Mouse (Mus musculus) left cerebral cortex, adult 18-20 months (tissue): Measurements from ENCODE around the gene Atp8a2. TPM values are rescaled to one million over a fixed set of nuclear protein-coding genes. Genes with fewer than 3 reads are reported as not detected.
A peak's percentile ranks its signal among the peaks of the same experiment; 100 is the strongest.

ENCODE experiments used
- DNase-seq, 2 experiments: peaks; one replicate each; pipeline ENCODE4 v3.0.0; 2021 to 2022; ENCODE audit warnings: low spot score in 2 of 2, mixed read lengths in 1 of 2
- total RNA-seq, 2 experiments: library from RNA; stranded (reverse); gene quantifications; 2 replicates each; pipeline ENCODE4 v1.2.3; 2021

The Atp8a2 gene
- total RNA-seq, 2 experiments from 2014 or later = 63.7 to 65.5 TPM

- no peak for DNase-seq
Observed at GRCm38 (mm10) chr14:60163367-60163766, 33.6 kb downstream of the Atp8a2 start.

DNA sequence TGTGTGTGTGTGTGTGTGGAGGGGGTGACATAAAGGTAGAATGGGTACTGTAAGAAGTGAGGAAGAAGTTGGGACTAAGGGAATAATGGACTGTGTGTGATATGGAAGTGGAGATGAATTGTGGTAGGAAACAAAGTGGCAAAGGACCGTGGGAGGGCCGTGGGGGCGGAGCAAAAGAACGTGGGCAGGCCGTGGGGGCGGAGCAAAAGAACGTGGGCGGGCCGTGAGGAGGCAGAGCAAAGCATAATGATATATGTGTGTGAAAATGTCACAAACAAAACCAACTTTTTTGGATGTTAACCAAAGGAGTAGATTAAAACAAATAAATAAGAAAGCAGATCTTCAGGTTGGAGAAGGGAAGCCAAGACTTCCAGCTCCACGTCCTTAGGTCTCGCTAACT, 44.6 kb downstream of the Atp8a2 start:
- DNase-seq = no peak

DNA sequence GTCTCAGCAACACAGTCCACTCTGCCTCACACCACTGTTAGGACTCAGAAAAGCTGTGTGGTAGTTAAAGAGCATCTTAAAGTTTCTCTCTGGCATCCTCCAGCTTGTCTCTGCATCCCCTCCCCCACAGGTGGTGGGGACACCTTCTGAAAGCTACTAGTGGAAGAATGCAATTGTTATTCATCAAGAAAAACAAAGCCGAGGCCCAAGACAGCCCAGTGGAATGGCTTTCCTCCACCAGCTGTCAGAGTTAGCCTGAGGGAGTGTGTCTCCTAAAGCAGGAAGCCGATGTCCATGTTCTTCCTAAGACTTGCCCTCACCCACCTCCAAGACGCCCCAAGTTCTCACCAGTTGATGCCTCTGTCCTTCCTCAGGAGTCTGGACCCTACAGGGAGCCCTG, 48.1 kb downstream of the Atp8a2 start:
- no peak for DNase-seq

GRCm38 (mm10) chr14:60143234-60143633, 53.7 kb downstream of the Atp8a2 start:
- no peak for DNase-seq

DNA sequence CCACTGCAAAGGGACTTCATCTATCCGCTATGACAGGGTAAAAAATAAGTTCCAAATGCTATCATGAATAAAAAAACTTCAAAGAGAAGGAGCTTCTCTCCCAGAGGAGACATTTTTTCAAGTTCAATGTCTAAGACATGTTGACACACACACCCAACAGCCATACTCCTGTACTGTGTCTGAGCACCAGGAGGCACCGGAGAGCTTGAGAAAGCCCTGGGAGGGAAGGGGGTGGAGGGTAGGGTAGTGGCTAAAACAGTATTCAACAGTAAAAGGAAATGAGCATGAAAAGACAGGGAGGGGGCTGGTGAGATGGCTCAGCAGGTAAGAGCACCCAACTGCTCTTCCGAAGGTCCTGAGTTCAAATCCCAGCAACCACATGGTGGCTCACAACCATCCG, 58.6 kb downstream of the Atp8a2 start:
- no peak for DNase-seq

GRCm38 (mm10) chr14:60137812-60138211, 59.2 kb downstream of the Atp8a2 start:
- DNase-seq = no peak

DNA sequence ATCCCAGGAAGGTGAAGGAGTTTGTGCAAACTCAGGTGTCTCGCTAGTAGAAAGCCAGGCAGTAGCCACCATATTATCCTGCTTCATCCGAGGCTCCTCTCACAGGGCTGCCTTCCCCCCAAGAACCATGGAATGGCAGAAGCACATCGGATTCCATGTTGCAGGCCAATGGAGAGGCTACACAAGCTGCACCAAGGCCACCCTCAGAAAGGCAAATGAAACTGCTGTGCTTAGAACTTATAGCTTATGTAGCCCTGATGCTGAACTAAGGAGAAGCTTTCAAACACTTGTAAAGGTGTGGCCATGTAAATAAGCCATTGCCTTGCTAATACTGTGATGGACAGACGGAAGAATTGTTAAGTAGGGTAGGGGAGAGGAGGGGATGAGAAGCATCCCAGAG, 61.2 kb downstream of the Atp8a2 start:
- no peak for DNase-seq

DNA sequence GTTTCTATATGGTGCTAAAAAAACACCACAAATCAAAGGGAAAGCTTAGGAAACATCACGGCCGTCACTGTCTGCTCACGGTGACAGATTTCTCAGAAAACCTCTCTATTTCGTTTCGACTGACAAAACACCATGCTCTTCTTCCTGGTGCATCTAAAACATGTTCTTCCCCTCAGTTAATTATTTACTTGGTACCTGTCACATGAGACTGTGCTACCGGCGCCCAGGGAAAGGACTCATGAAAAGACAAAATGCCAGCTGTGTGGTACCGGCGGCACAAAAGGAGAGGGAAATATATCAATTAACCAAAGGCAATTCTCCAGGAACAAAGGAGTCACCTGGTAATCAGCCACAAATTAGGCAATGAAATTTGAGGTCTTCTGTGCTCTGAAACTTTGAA, 62.3 kb downstream of the Atp8a2 start:
- no peak for DNase-seq

GRCm38 (mm10) chr14:60131196-60131876, 65.6 kb downstream of the Atp8a2 start:
- DNase-seq = no peak

- DNase-seq = no peak
Observed at GRCm38 (mm10) chr14:60129564-60129963, 67.4 kb downstream of the Atp8a2 start.

DNA sequence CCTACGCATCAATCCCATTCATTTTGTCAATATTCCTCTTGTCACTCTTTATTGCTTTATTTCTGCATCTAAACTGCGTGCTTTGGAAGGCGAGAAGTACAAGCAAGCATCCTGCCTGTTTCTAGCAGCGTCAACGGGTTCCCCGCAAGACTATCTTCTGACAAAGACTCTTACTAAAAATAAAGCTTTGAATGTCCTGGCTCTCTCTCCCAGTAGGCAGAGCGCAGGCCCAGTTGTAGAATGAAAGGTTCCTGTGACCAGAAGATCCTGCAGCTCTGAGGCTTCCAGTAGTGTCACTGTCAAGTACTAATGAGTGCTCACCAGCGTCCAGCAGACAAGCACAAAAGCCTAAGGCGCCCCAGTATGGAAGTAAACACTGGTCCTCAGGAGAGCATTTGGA, 71.8 kb downstream of the Atp8a2 start:
- DNase-seq = no peak

GRCm38 (mm10) chr14:60121572-60121971, 75.4 kb downstream of the Atp8a2 start:
- DNase-seq = no peak

DNA sequence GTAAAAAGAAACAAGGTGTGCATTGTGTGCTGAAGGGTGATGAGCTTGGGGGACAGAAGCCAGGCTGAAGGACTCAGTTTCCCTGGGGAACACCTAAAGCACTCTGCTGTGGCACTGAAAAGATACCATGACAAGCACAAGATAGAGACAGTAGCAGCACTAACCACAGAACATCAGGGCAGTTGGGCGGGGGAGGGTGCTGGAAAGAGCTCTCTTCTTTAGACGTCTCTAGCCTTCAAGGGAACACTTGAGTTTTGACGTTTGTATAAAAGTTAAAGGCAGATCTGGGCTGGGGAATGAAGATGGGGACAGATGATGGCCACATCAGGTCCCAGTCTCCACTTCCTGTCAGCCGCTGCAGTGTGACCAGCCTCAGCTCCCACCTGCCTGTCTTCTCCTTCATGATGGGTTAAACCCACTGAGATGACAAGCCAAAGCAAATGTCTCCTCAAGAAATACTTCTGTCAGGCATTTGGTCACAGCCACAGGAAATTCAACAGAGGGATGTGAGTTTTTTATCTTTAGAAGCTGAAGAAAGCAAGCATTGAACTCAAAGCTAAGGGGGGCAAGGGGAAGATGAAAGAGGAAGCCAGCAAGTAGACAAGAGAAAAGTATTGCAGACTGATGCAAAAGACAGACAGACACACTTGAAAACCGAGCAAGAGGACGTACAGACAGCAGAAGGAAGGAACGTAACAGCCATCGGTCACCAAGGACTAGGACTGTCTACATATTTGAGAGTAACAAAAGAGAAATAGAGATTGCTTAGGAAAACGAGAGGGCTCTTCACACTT, 79.0 kb downstream of the Atp8a2 start:
- DNase-seq = no peak

- peak; percentile 31 to 35 for DNase-seq
Observed at GRCm38 (mm10) chr14:60086808-60087725, 109.9 kb downstream of the Atp8a2 start.

- DNase-seq = no peak
Observed at GRCm38 (mm10) chr14:60086254-60086807, 110.6 kb downstream of the Atp8a2 start.

- no peak for DNase-seq
Observed at GRCm38 (mm10) chr14:60082771-60083170, 114.2 kb downstream of the Atp8a2 start.

- no peak for DNase-seq
Observed at GRCm38 (mm10) chr14:60072496-60072895, 124.5 kb downstream of the Atp8a2 start.

GRCm38 (mm10) chr14:60065186-60065585, 131.8 kb downstream of the Atp8a2 start:
- DNase-seq = no peak

- DNase-seq = no peak
Observed at GRCm38 (mm10) chr14:60061023-60061422, 136.0 kb downstream of the Atp8a2 start.

DNA sequence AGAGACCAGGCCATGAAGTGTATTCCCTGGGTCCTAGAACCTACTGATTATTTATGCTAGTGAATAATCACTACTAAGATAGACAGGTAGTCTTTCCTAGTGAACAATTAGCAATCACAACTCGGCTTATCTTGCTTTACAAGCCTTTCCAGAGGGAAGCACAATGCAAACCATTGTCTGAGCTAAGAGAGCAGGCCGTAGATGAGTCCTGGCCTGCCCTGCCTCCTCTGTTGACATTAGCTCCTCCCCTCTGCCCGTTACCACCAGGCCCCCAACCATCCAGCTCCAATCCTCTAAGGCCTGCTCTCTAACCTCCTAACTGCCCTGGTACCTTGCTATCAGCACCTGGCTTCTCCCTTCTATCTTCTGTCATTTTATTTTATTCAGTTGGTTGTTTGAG, 138.1 kb downstream of the Atp8a2 start:
- no peak for DNase-seq

DNA sequence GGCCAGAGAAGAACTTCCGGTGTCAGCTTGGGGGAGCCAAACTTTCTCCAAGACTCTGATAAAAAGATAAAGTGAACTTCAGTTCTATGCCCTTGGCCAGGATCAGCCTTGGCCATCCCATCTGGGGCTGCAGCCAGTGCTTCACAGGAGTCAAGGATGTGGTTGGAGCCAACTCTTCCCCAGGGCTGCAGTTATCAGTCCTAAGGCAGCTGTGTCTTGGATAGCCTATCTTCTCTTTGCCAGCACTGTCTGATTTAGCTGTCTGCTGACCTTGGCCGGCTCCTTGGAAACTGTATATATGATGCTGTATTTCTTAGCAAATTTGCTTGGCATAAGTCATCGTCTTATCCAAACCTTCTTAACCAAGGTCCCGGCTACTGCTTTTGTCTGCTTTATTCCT, 141.7 kb downstream of the Atp8a2 start:
- no peak for DNase-seq
